Mouse (Mus musculus) forebrain, embryonic 15.5 days (tissue): Measurements from ENCODE around the gene P3h3. TPM values are rescaled to one million over a fixed set of nuclear protein-coding genes. Genes with fewer than 3 reads are reported as not detected.
A peak's percentile ranks its signal among the peaks of the same experiment; 100 is the strongest.

Experiments
- ATAC-seq: fragments of 200-750 bp; cut with Nextera tagmentation; replicated peaks from 2 replicates; pipeline ENCODE4 v1.8.0; 2017; ENCODE audit warnings: mild to moderate bottlenecking, moderate TSS enrichment, moderate library complexity
- H3K27ac ChIP-seq: fragments of 300-500 bp; sonication (generic); replicated peaks from 2 replicates; pipeline ENCODE4 v1.5.1; 2015; ENCODE audit warnings: mild to moderate bottlenecking, inconsistent platforms
- H3K27me3 ChIP-seq: fragments of 300-500 bp; sonication (generic); 2 replicates; pipeline ENCODE4 v1.6.1; 2015; ENCODE audit warnings: inconsistent platforms
- H3K36me3 ChIP-seq: fragments of 300-500 bp; sonication (generic); 2 replicates; pipeline ENCODE4 v1.6.1; 2015; ENCODE audit warnings: mild to moderate bottlenecking, inconsistent platforms
- H3K4me1 ChIP-seq: fragments of 300-500 bp; sonication (generic); 2 replicates; pipeline ENCODE4 v1.6.1; 2015; ENCODE audit warnings: inconsistent platforms
- H3K4me2 ChIP-seq: fragments of 300-500 bp; sonication (generic); replicated peaks from 2 replicates; pipeline ENCODE4 v1.6.1; 2015; ENCODE audit warnings: mild to moderate bottlenecking, inconsistent platforms
- H3K4me3 ChIP-seq: fragments of 300-500 bp; sonication (generic); 2 replicates; pipeline ENCODE4 v1.5.1; 2015; ENCODE audit warnings: mild to moderate bottlenecking, inconsistent platforms
- H3K9ac ChIP-seq: fragments of 300-500 bp; sonication (generic); replicated peaks from 2 replicates; pipeline ENCODE4 v1.6.1; 2015; ENCODE audit warnings: mild to moderate bottlenecking, inconsistent platforms
- H3K9me3 ChIP-seq: fragments of 300-500 bp; sonication (generic); 2 replicates; pipeline ENCODE4 v1.6.1; 2016; ENCODE audit warnings: inconsistent platforms
- WGBS: fragments of 180-500 bp; shearing (Covaris S2); methylation state at CpG from one replicate; pipeline ENCODE4 v1.1.7; 2015; ENCODE audit warnings: mixed read lengths; 5-methylcytosine and 5-hydroxymethylcytosine counted together
- polyA plus RNA-seq: library from polyadenylated mRNA; unstranded; fragments of >200 nt; fragmentation: Nextera tagmentation; extraction: Ambion mirVana; gene quantifications from 2 replicates; pipeline ENCODE4 v1.2.1, GENCODE M21; 2015

Gene P3h3
- polyA plus RNA-seq, 1 experiment from 2014 or later = 15.7 TPM

GRCm38 (mm10) chr6:124863125-124863657 is 5.6 kb upstream of the P3h3 start:
- Histone ChIP-seq H3K4me1 (peaks cover 60% of the 10 kb centered on the region), H3K27me3 (no peaks in the 10 kb centered on the region), H3K4me3 (peak overlapping the region; percentile 51), H3K9ac (peak overlapping the region; percentile 66), H3K9me3 (no peaks in the 10 kb centered on the region), H3K4me2 (peak overlapping the region; percentile 68), H3K36me3 (0 out of 2 replicates have a peak, but pooled peaks cover 3% of the 10 kb centered on the region), H3K27ac (peak overlapping the region; percentile 90)
- peak; percentile 14; the same call in 1 of the 2 replicates for ATAC-seq
- WGBS = 2% methylated on average over 12 of the region's 16 CpGs

- Histone ChIP-seq H3K9me3 (no peaks in the 10 kb centered on the region), H3K27ac (peak overlapping the region; percentile 90), H3K9ac (peak overlapping the region; percentile 66), H3K27me3 (no peaks in the 10 kb centered on the region), H3K4me1 (peaks cover 66% of the 10 kb centered on the region), H3K4me3 (peak overlapping the region; percentile 51), H3K4me2 (peak overlapping the region; percentile 68), H3K36me3 (0 out of 2 replicates have a peak, but pooled peaks cover 3% of the 10 kb centered on the region)
- no peak for ATAC-seq
- 8% methylated on average over 8 of the region's 8 CpGs for WGBS
Observed at GRCm38 (mm10) chr6:124862406-124863124, 5.0 kb upstream of the P3h3 start.

- no peaks in the 10 kb centered on the region for H3K27me3 ChIP-seq
- 40% methylated on average over 3 of the region's 3 CpGs for WGBS
- peaks cover 66% of the 10 kb centered on the region for H3K4me1 ChIP-seq
- no peaks in the 10 kb centered on the region for H3K9me3 ChIP-seq
- H3K4me3 ChIP-seq = peak overlapping the region; percentile 5; the same call in 1 of the 2 replicates
- H3K9ac ChIP-seq = 0 out of 2 replicates have a peak overlapping the region, but pooled peaks have one; percentile 19
- peak overlapping the region; percentile 90; the same call in 1 of the 2 replicates for H3K27ac ChIP-seq
- ATAC-seq = no peak
- 0 out of 2 replicates have a peak, but pooled peaks cover 3% of the 10 kb centered on the region for H3K36me3 ChIP-seq
- peak overlapping the region; percentile 68 for H3K4me2 ChIP-seq
Observed at GRCm38 (mm10) chr6:124861802-124862201, 4.2 kb upstream of the P3h3 start.

GRCm38 (mm10) chr6:124861266-124861665 is 3.7 kb upstream of the P3h3 start:
- Histone ChIP-seq H3K9me3 (no peaks in the 10 kb centered on the region), H3K4me1 (peaks cover 69% of the 10 kb centered on the region), H3K4me3 (0 out of 2 replicates have a peak overlapping the region, but pooled peaks have one; percentile 5), H3K27me3 (no peaks in the 10 kb centered on the region), H3K36me3 (0 out of 2 replicates have a peak, but pooled peaks cover 3% of the 10 kb centered on the region), H3K27ac (no peak overlapping the region), H3K4me2 (peak overlapping the region; percentile 68; the same call in 1 of the 2 replicates), H3K9ac (no peak overlapping the region)
- 81% methylated on average over 19 of the region's 19 CpGs for WGBS
- ATAC-seq = no peak

- no peaks in the 10 kb centered on the region for H3K9me3 ChIP-seq
- peak overlapping the region; percentile 19; the same call in 1 of the 2 replicates for H3K9ac ChIP-seq
- WGBS = 73% methylated on average over 9 of the region's 9 CpGs
- no peaks in the 10 kb centered on the region for H3K27me3 ChIP-seq
- H3K4me1 ChIP-seq = peaks cover 75% of the 10 kb centered on the region
- peak overlapping the region; percentile 58; the same call in 1 of the 2 replicates for H3K27ac ChIP-seq
- no peak overlapping the region for H3K4me3 ChIP-seq
- no peak for ATAC-seq
- no peak overlapping the region for H3K4me2 ChIP-seq
- H3K36me3 ChIP-seq = 0 out of 2 replicates have a peak, but pooled peaks cover 3% of the 10 kb centered on the region
Observed at GRCm38 (mm10) chr6:124860511-124860910, 3.0 kb upstream of the P3h3 start.

GRCm38 (mm10) chr6:124859725-124860124 is 2.2 kb upstream of the P3h3 start:
- Histone ChIP-seq H3K4me3 (no peak overlapping the region; the same call in 1 of the 2 replicates), H3K27ac (peak overlapping the region; percentile 58), H3K4me2 (peak overlapping the region; percentile 21), H3K9me3 (no peaks in the 10 kb centered on the region), H3K9ac (peak overlapping the region; percentile 19; the same call in 1 of the 2 replicates), H3K36me3 (0 out of 2 replicates have a peak, but pooled peaks cover 3% of the 10 kb centered on the region), H3K4me1 (peaks cover 68% of the 10 kb centered on the region), H3K27me3 (no peaks in the 10 kb centered on the region)
- 10% methylated on average over 12 of the region's 12 CpGs for WGBS
- no peak for ATAC-seq

GRCm38 (mm10) chr6:124858561-124859318 is 1.2 kb upstream of the P3h3 start:
- Histone ChIP-seq H3K9me3 (no peaks in the 10 kb centered on the region), H3K27me3 (no peaks in the 10 kb centered on the region), H3K36me3 (0 out of 2 replicates have a peak, but pooled peaks cover 3% of the 10 kb centered on the region), H3K27ac (no peak overlapping the region), H3K4me2 (0 out of 2 replicates have a peak overlapping the region, but pooled peaks have one; percentile 68), H3K4me3 (no peak overlapping the region), H3K9ac (no peak overlapping the region), H3K4me1 (peaks cover 61% of the 10 kb centered on the region)
- WGBS = 82% methylated on average over 28 of the region's 28 CpGs
- ATAC-seq = no peak

- peaks cover 3% of the 10 kb centered on the region; the same call in 1 of the 2 replicates for H3K36me3 ChIP-seq
- no peaks in the 10 kb centered on the region for H3K9me3 ChIP-seq
- peak overlapping the region; percentile 68 for H3K4me2 ChIP-seq
- H3K4me3 ChIP-seq = peak overlapping the region; percentile 82
- no peaks in the 10 kb centered on the region for H3K27me3 ChIP-seq
- peak overlapping the region; percentile 97 for H3K9ac ChIP-seq
- peaks cover 57% of the 10 kb centered on the region for H3K4me1 ChIP-seq
- ATAC-seq = no peak
- 22% methylated on average over 26 of the region's 26 CpGs for WGBS
- peak overlapping the region; percentile 99 for H3K27ac ChIP-seq
Observed at GRCm38 (mm10) chr6:124857840-124858530, 433 bp upstream of the P3h3 start.

- peak; percentile 64 for ATAC-seq
- Histone ChIP-seq H3K9me3 (no peaks in the 10 kb centered on the region), H3K4me1 (peaks cover 40% of the 10 kb centered on the region), H3K9ac (peak overlapping the region; percentile 97), H3K27me3 (no peaks in the 10 kb centered on the region), H3K4me2 (peak overlapping the region; percentile 68), H3K27ac (peak overlapping the region; percentile 99), H3K36me3 (peaks cover 7% of the 10 kb centered on the region; the same call in 1 of the 2 replicates), H3K4me3 (peak overlapping the region; percentile 82)
- WGBS = 7% methylated on average over 14 of the region's 14 CpGs
Observed at GRCm38 (mm10) chr6:124856321-124856720, 1.2 kb downstream of the P3h3 start.

- H3K27ac ChIP-seq = no peak overlapping the region
- H3K4me3 ChIP-seq = no peak overlapping the region
- H3K27me3 ChIP-seq = no peaks in the 10 kb centered on the region
- H3K9me3 ChIP-seq = no peaks in the 10 kb centered on the region
- H3K36me3 ChIP-seq = peaks cover 14% of the 10 kb centered on the region; the same call in 1 of the 2 replicates
- H3K4me2 ChIP-seq = no peak overlapping the region
- H3K9ac ChIP-seq = no peak overlapping the region
- peaks cover 24% of the 10 kb centered on the region for H3K4me1 ChIP-seq
- WGBS = 82% methylated on average over 12 of the region's 12 CpGs
- no peak for ATAC-seq
Observed at GRCm38 (mm10) chr6:124854647-124855046, 2.9 kb downstream of the P3h3 start.

GRCm38 (mm10) chr6:124850535-124850934 is 7.0 kb downstream of the P3h3 start:
- H3K27me3 ChIP-seq = no peaks in the 10 kb centered on the region
- WGBS = 65% methylated on average over 8 of the region's 8 CpGs

More at GRCm38 (mm10) chr6:124850535-124850934, 7.0 kb downstream of the P3h3 start:
- Histone ChIP-seq H3K4me3 (no peak overlapping the region), H3K36me3 (peaks cover 14% of the 10 kb centered on the region; the same call in 1 of the 2 replicates), H3K9me3 (no peaks in the 10 kb centered on the region), H3K9ac (no peak overlapping the region), H3K4me1 (peaks cover 3% of the 10 kb centered on the region; the same call in 1 of the 2 replicates), H3K27ac (no peak overlapping the region), H3K4me2 (no peak overlapping the region)
- ATAC-seq = no peak
